Mouse (Mus musculus) midbrain, embryonic 11.5 days (tissue): ENCODE data around the gene Gsdma. TPM values are rescaled to one million over a fixed set of nuclear protein-coding genes. Genes with fewer than 3 reads are reported as not detected.
A peak's percentile ranks its signal among the peaks of the same experiment; 100 is the strongest.
"Not testable (repeated sequence)": the region's sequence is repeated elsewhere in the genome, so short reads cannot be mapped to it uniquely, and the experiment has no call there.

Experiments used
- ATAC-seq: fragments of 200-750 bp; cut with Nextera tagmentation; 2 replicates; pipeline ENCODE4 v1.8.0; 2017; ENCODE audit warnings: moderate TSS enrichment, moderate library complexity; ENCODE audit not compliant: low FRiP score
- DNase-seq: peaks from one replicate; pipeline ENCODE4 v3.0.0; 2015; ENCODE audit warnings: low spot score; ENCODE audit errors: missing footprints
- H3K27ac ChIP-seq: fragments of 300-500 bp; sonication (generic); 2 replicates; pipeline ENCODE4 v1.5.1; 2014; ENCODE audit warnings: low read depth, low read length
- H3K27me3 ChIP-seq: fragments of 300-500 bp; sonication (generic); 2 replicates; pipeline ENCODE4 v1.6.1; 2014; ENCODE audit warnings: mild to moderate bottlenecking, low read length, moderate library complexity, mixed read lengths; ENCODE audit not compliant: control insufficient read depth, insufficient read depth
- H3K36me3 ChIP-seq: fragments of 300-500 bp; sonication (generic); 2 replicates; pipeline ENCODE4 v1.6.1; 2014; ENCODE audit warnings: mild to moderate bottlenecking, low read length, moderate library complexity, mixed read lengths; ENCODE audit not compliant: control insufficient read depth, insufficient read depth
- H3K4me1 ChIP-seq: fragments of 300-500 bp; sonication (generic); 2 replicates; pipeline ENCODE4 v1.6.1; 2014; ENCODE audit warnings: low read length; ENCODE audit not compliant: control insufficient read depth, insufficient read depth
- H3K4me2 ChIP-seq: fragments of 300-500 bp; sonication (generic); 2 replicates; pipeline ENCODE4 v1.6.1; 2014; ENCODE audit warnings: mild to moderate bottlenecking, moderate library complexity
- H3K4me3 ChIP-seq: fragments of 300-500 bp; sonication (generic); 2 replicates; pipeline ENCODE4 v1.5.1; 2014; ENCODE audit warnings: low read depth, low read length
- H3K9ac ChIP-seq: fragments of 300-500 bp; sonication (generic); 2 replicates; pipeline ENCODE4 v1.6.1; 2014; ENCODE audit warnings: low read length
- H3K9me3 ChIP-seq: fragments of 300-500 bp; sonication (generic); 2 replicates; pipeline ENCODE4 v1.6.1; 2016; ENCODE audit warnings: low read length; ENCODE audit not compliant: control insufficient read depth
- WGBS: fragments of 180-500 bp; shearing (Covaris S2); extraction: QIAGEN DNeasy Blood & Tissue Kit; methylation state at CpG from one replicate; pipeline ENCODE4 v1.1.7; 2014; 5-methylcytosine and 5-hydroxymethylcytosine counted together
- polyA plus RNA-seq: library from polyadenylated mRNA; unstranded; fragments of >200 nt; fragmentation: Nextera tagmentation; extraction: Ambion mirVana; gene quantifications from 2 replicates; pipeline ENCODE4 v1.2.1, GENCODE M21; 2014

The Gsdma gene
- polyA plus RNA-seq, 1 experiment from 2014 or later, result not detected

DNA sequence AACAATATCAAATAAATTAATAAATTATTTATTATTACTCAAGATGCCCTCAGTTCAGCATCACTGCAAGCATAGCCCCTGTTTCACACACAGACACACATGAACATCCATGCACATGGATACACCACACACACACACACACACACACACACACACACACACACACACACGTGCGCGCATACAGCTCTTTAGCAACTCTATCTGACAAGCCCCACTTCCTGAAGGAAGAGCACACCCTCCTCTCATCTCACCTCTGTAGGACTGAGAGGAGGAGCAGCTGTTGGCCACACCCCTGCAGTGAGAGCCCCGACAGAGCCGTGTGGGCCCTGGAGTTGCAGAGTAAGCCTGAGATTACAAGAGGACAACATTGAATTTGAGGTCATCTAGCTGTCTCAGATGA is 24.1 kb upstream of the Gsdma start:
- H3K27me3 ChIP-seq, result no peaks in the 10 kb centered on the region
- H3K9ac ChIP-seq, result no peak overlapping the region
- no peak for ATAC-seq
- H3K27ac ChIP-seq, result no peak overlapping the region
- H3K4me1 ChIP-seq, result no peaks in the 10 kb centered on the region
- no peaks in the 10 kb centered on the region for H3K36me3 ChIP-seq
- no peaks in the 10 kb centered on the region for H3K9me3 ChIP-seq
- WGBS, result 64% methylated on average over 5 of the region's 5 CpGs
- H3K4me3 ChIP-seq, result no peak overlapping the region
- DNase-seq, result no peak
- no peak overlapping the region for H3K4me2 ChIP-seq

DNA sequence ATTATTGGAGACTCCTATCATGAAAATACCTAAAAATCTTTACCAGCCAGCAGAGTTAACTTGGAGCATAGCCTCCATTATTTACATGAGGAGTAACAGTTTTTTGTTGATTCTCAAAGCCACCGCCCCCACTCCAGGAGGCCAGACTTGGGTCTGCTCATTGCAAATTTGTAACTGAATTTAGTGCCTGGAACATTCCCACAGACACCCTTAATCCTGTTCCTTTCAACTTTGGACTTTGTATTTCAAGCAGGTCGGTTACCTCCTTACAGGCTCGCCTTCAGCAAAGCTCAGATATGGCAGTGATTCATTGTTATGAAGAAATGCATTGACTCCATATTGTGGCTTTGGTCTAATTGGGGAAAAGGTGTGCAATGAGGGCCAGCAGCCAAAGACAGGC is 19.4 kb upstream of the Gsdma start:
- no peak overlapping the region for H3K9ac ChIP-seq
- DNase-seq (no peak), ATAC-seq (no peak)
- no peaks in the 10 kb centered on the region for H3K36me3 ChIP-seq
- no peaks in the 10 kb centered on the region for H3K9me3 ChIP-seq
- no peak overlapping the region for H3K27ac ChIP-seq
- H3K4me1 ChIP-seq, result no peaks in the 10 kb centered on the region
- H3K4me3 ChIP-seq, result no peak overlapping the region
- no peaks in the 10 kb centered on the region for H3K27me3 ChIP-seq
- WGBS, result 86% methylated on average over 3 of the region's 3 CpGs
- H3K4me2 ChIP-seq, result no peak overlapping the region

DNA sequence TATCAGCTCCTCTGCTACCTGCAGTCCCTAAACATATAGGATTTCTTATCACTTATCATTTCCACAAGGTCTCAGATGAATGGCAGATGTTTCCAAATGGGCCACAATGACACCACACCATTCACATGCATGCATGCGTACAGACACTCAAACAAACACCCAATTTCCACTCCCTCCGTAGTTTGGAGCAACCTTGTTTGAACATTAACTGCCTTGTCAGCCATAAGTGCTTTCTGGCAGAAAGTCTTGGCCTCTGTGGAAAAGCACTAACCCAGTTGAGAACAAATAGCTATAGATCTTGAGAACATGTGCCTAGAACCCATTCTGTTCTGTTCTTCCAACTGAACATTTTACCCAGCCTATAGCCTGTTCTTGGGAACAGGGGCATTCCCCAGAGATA is 18.2 kb upstream of the Gsdma start:
- Histone ChIP-seq H3K4me2 (no peak overlapping the region), H3K9ac (no peak overlapping the region), H3K4me1 (no peaks in the 10 kb centered on the region), H3K4me3 (no peak overlapping the region), H3K36me3 (no peaks in the 10 kb centered on the region), H3K9me3 (no peaks in the 10 kb centered on the region), H3K27me3 (no peaks in the 10 kb centered on the region), H3K27ac (no peak overlapping the region)
- no peak for DNase-seq
- WGBS, result 76% methylated on average over 2 of the region's 2 CpGs
- no peak for ATAC-seq

DNA sequence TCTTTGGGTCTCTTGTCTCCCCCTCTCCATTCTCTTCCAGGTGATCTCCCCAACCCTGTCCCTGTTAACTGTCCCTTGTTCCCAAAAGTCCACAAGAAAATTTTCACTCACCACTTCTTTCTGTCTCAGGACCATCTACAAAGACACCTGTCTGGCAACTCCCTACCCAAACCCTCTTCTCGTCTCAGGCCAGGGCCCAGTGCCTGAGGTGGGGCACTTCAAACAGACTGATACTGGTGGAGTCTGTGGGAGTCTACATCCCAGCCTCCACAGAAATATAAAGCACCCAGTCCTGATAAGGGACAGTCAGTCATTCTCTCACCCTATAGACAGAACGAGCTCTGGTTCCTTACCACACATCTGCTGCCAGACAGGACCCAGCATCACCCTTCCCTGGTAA is 17.7 kb upstream of the Gsdma start, which contains the start of gene Gsdma2:
Gene Gsdma2 (plus strand): TSS at position 301 of the 400 bp plus-strand sequence.
- Histone ChIP-seq H3K9me3 (no peaks in the 10 kb centered on the region), H3K27me3 (no peaks in the 10 kb centered on the region), H3K4me1 (no peaks in the 10 kb centered on the region), H3K4me3 (no peak within 1 kb of the TSS), H3K9ac (no peak within 1 kb of the TSS), H3K27ac (no peak within 1 kb of the TSS), H3K36me3 (no peaks in the 10 kb centered on the region), H3K4me2 (no peak within 1 kb of the TSS)
- DNase-seq (no peak), ATAC-seq (no peak)
- WGBS, result 74% methylated on average over 2 of the region's 2 CpGs

DNA sequence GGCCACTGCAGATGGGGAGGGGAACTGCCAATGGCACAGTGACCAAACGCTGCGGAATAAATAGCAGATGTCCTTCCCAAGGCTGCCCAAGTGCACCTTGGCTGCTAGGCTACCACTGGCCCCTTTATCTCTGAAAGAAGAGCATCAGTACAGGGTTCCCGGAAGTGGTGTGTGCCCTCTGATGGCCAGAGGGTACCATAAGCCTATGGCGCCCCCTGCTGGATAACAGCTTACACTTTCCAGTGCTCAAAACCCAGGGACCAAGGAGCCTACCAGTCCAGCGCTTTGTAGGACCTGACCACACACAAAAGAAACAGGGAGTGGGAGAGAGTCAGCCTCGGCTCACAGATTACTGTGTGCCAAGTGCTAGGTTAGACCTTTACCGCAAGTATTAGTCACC is 9.1 kb upstream of the Gsdma start:
- not testable (repeated sequence) for H3K27ac ChIP-seq, H3K4me3 ChIP-seq, H3K9ac ChIP-seq, ATAC-seq, H3K4me2 ChIP-seq, H3K27me3 ChIP-seq, H3K9me3 ChIP-seq, H3K36me3 ChIP-seq, H3K4me1 ChIP-seq
- 7% methylated on average over 7 of the region's 7 CpGs for WGBS
- DNase-seq, result peak; percentile 87

DNA sequence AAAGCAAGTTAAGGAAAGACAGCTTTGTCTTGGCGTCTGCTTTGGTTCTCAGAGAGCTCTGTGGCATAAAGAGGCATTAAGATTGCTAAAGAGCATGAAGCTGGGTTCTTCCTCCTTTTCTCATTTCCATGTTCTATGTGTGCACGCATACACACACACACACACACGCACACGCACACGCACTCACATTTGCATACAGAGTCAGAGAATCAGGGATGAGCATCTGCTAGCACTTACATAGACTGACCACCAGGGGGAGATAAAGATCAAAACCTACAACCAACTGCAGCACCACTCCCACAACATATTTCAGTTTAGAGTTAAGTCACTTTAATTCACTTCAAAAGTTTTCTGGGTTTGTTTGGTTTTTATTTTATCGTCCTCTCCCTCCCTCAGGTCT is 3.6 kb upstream of the Gsdma start:
- Histone ChIP-seq H3K27ac (no peak overlapping the region), H3K4me3 (no peak overlapping the region), H3K4me2 (peak overlapping the region; percentile 15; the same call in 1 of the 2 replicates), H3K9me3 (no peaks in the 10 kb centered on the region), H3K9ac (no peak overlapping the region), H3K36me3 (no peaks in the 10 kb centered on the region), H3K27me3 (no peaks in the 10 kb centered on the region), H3K4me1 (no peaks in the 10 kb centered on the region)
- peak; percentile 96 for DNase-seq
- 8% methylated on average over 6 of the region's 6 CpGs for WGBS
- peak; percentile 52; the same call in 1 of the 2 replicates for ATAC-seq

DNA sequence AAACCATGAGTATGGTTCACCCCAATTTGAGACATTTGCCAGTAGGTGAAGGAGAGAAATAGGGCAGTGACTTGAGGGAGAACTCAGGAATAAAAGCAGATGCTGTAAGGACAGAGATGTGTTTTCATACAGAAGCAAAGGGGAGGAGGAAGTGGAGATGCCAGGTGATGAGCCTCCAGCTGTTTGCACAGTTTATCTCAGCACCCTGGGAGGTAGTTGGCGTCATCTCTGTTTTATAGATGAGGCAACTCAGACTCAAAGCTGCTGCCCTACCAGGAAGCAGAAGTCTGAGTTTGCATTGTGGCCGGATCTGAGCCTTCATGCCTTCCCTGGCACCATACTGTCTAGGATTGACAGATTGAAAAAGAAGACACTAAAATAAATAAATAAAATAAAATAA is 4.8 kb downstream of the Gsdma start:
- Histone ChIP-seq H3K36me3 (no peaks in the 10 kb centered on the region), H3K27ac (no peak overlapping the region), H3K9me3 (no peaks in the 10 kb centered on the region), H3K4me2 (no peak overlapping the region), H3K4me3 (no peak overlapping the region), H3K27me3 (no peaks in the 10 kb centered on the region), H3K9ac (no peak overlapping the region), H3K4me1 (no peaks in the 10 kb centered on the region)
- WGBS, result 75% methylated on average over 2 of the region's 2 CpGs
- DNase-seq (peak; percentile 19), ATAC-seq (no peak)

DNA sequence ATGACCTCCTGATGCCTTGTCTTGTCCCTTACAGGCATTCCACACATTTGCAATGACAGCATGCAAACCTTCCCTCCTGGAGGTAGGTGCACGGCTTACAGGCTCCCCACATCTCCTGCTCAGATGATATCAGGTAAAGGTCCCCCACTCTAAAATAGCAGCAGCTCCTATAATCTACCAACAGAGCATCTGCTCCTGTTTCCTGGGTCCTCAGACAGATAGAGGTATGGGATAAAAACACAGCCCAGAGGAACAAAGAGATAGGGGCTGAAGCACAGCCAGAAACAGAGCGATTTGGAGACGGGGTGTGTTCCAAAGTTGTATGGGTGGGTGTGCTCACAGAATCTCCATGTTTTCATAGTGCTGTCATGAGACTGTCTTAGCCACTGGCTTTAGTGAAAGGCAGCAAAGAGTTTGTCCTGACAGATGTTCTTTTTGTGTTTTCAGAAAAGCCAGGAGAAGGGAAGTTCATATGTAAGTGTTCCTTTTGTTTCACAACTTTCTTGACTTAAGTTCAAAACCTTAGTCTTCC is 7.2 kb downstream of the Gsdma start:
- Histone ChIP-seq H3K27me3 (no peaks in the 10 kb centered on the region), H3K9ac (no peak overlapping the region), H3K4me2 (no peak overlapping the region), H3K9me3 (no peaks in the 10 kb centered on the region), H3K4me3 (no peak overlapping the region), H3K36me3 (no peaks in the 10 kb centered on the region), H3K27ac (no peak overlapping the region), H3K4me1 (no peaks in the 10 kb centered on the region)
- DNase-seq, result no peak
- WGBS, result 72% methylated on average over 3 of the region's 3 CpGs
- no peak for ATAC-seq

DNA sequence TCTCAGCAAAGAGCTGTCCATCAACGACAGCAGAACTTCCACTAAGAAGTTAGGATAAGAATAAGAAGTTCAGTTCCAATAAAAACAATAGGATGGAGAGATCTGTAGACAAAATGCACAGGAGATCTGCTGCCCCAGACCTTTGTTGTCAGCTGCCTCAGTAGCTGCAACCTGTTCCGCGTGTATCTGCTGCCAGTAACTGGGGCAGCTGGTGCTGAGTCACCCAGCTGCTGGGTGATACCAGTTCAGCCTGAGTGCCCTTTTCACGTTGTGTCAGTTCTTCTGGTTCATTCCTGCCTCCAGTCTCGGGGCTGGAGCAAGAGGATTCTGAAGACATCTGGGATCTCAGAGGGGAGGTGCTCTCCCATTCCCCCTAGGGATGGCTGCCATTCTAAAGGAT is 7.7 kb downstream of the Gsdma start:
- ATAC-seq (no peak), DNase-seq (no peak)
- Histone ChIP-seq H3K4me3 (no peak overlapping the region), H3K9me3 (no peaks in the 10 kb centered on the region), H3K4me2 (no peak overlapping the region), H3K4me1 (no peaks in the 10 kb centered on the region), H3K9ac (no peak overlapping the region), H3K36me3 (no peaks in the 10 kb centered on the region), H3K27ac (no peak overlapping the region), H3K27me3 (no peaks in the 10 kb centered on the region)
- WGBS, result 60% methylated on average over 5 of the region's 5 CpGs

DNA sequence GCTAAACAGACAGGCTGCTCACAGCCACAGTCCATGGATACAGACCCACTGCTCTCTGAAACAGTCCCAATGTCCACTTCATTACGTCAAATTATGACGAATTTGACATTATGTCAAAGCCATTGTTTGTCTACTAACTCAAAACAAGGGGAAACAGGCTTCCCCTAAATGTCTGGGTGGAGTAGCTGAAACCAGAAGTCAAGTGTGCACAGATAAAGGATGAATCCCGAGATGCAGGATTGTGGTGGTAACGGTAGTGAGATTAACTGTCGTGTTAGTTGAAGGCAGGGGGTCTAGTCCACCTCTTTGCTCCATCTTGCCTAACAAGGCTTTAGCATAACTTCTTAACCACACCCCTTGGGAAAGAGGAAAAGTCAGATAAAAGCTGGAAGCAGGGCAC is 8.3 kb downstream of the Gsdma start:
- DNase-seq (no peak), ATAC-seq (no peak)
- no peaks in the 10 kb centered on the region for H3K27me3 ChIP-seq
- H3K27ac ChIP-seq, result no peak overlapping the region
- H3K36me3 ChIP-seq, result no peaks in the 10 kb centered on the region
- no peak overlapping the region for H3K4me2 ChIP-seq
- no peaks in the 10 kb centered on the region for H3K9me3 ChIP-seq
- H3K9ac ChIP-seq, result no peak overlapping the region
- 92% methylated on average over 5 of the region's 5 CpGs for WGBS
- H3K4me1 ChIP-seq, result no peaks in the 10 kb centered on the region
- H3K4me3 ChIP-seq, result no peak overlapping the region
